In genomic region chr17:71636786-71637185, GRCm38 (mm10) we compare ENCODE assay signal across 24 mouse cellular contexts. TPM values are rescaled to one million over a fixed set of nuclear protein-coding genes. Genes with fewer than 3 reads are reported as not detected.
DNase-seq lines count a peak whose midpoint lies in the region; ATAC-seq and TF ChIP-seq lines count a peak whose summit lies in the region.
"Had no signal": no experiment of that assay in that cellular context is flagged by ENCODE, and none has a peak within 500 bp of the region (broad histone marks: within the 10 kb centered on the region; RNA-seq: fewer than 3 reads in every experiment).

No protein-coding gene starts in this region.

- H3ac ChIP-seq in myocyte (ENCODE audit: control insufficient read depth, insufficient read length), result no peak overlapping the region

- no peak overlapping the region for H3K27ac ChIP-seq in heart, embryonic 10.5 days

- no peaks in the 10 kb centered on the region for H3K4me1 ChIP-seq in heart, embryonic 10.5 days
- peaks cover 35% of the 10 kb centered on the region for H3K4me1 ChIP-seq in megakaryocyte, embryonic 14.5 days

- H3K4me2 ChIP-seq in myocyte (ENCODE audit: low read depth), result peak overlapping the region; percentile 12

- WGBS in heart, embryonic 10.5 days, result 88% methylated on average over 8 of the region's 8 CpGs

- peaks cover 11% of the 10 kb centered on the region for H3K79me2 ChIP-seq in myocyte (ENCODE audit: control insufficient read depth, insufficient read depth)

- intact Hi-C loops in heart, postnatal 36 days (cut with DNase I), result no loop called here

- ATAC-seq in megakaryocyte, adult 5-6 weeks (ENCODE audit: poor library complexity, severe bottlenecking), result no peak
- ATAC-seq: activated CD4-positive, CD25-positive, alpha-beta regulatory T cell, adult 4 months; CD4-positive, CD25-positive, alpha-beta regulatory T cell, adult 4 months; Patski had no signal

- H3K36me3 ChIP-seq in heart, embryonic 10.5 days, result peaks cover 96% of the 10 kb centered on the region
- peaks cover 95% of the 10 kb centered on the region for H3K36me3 ChIP-seq in megakaryocyte, embryonic 14.5 days (replicated peaks; ENCODE audit: low read length)
- H3K36me3 ChIP-seq in myocyte (ENCODE audit: control insufficient read depth, insufficient read depth), result peaks cover 54% of the 10 kb centered on the region

- no peaks in the 10 kb centered on the region for H3K27me3 ChIP-seq in heart, embryonic 10.5 days (ENCODE audit: insufficient read depth, poor library complexity, severe bottlenecking)
- H3K27me3 ChIP-seq in megakaryocyte, embryonic 14.5 days (replicated peaks), result no peaks in the 10 kb centered on the region
- no peaks in the 10 kb centered on the region for H3K27me3 ChIP-seq in myocyte (ENCODE audit: control insufficient read depth, insufficient read depth, insufficient read length)
- H3K27me3 ChIP-seq: CH12.LX, Patski had no signal

- TF ChIP-seq POLR2A in myocyte (IDR thresholded peaks at IDR 0.05; ENCODE audit: insufficient read length, low read depth), result no peak

- H3K4me3 ChIP-seq in heart, embryonic 10.5 days, result no peak overlapping the region
- peak overlapping the region; percentile 29 for H3K4me3 ChIP-seq in megakaryocyte, embryonic 14.5 days (replicated peaks)
- no peak overlapping the region for H3K4me3 ChIP-seq in myocyte

- peak; percentile 69 for DNase-seq in heart, adult 11 months
- DNase-seq in heart, postnatal 36 days, result no peak
- DNase-seq in heart, embryonic 10.5 days (ENCODE audit: low spot score), result peak; percentile 62
- no peak for DNase-seq in heart, adult 9 months (ENCODE audit: low spot score in 2 of 2)
- no peak for DNase-seq in layer of hippocampus, postnatal 36 days
- DNase-seq: adrenal gland, adult 2 months; adrenal gland, adult 8-10 months; adrenal gland, postnatal 10 days; adrenal gland, postnatal 14 days; adrenal gland, postnatal 25 days; adrenal gland, postnatal 36 days; B cell, adult 2 months; cerebellum, adult 11 months; cerebellum, adult 11-12 months had no signal

- no peaks in the 10 kb centered on the region for H3K9me3 ChIP-seq in heart, embryonic 10.5 days
- H3K9me3 ChIP-seq in megakaryocyte, embryonic 14.5 days, result no peaks in the 10 kb centered on the region
- H3K9me3 ChIP-seq: G1E had no signal

TF ChIP-seq in myocyte, 11 proteins besides CTCF, POLR2A, EP300 and RAD21:
- TF ChIP-seq MYOD1 (IDR thresholded peaks at IDR 0.05; ENCODE audit: control insufficient read depth in 1 of 3, insufficient read length in 2 of 3, low read depth in 2 of 3) (no peak), E2F4 (IDR thresholded peaks at IDR 0.05; ENCODE audit: insufficient read depth) (no peak), MAX (IDR thresholded peaks at IDR 0.05; ENCODE audit: low read depth) (no peak), USF1 (IDR thresholded peaks at IDR 0.05; ENCODE audit: low read depth) (no peak), REST (IDR thresholded peaks at IDR 0.05; ENCODE audit: insufficient read depth, insufficient read length) (no peak), TCF3 (IDR thresholded peaks at IDR 0.05; ENCODE audit: insufficient read length, low read depth) (no peak), MYOG (IDR thresholded peaks at IDR 0.05; ENCODE audit: control insufficient read depth in 1 of 3, insufficient read depth in 1 of 3, insufficient read length in 2 of 3, low read depth in 2 of 3) (no peak), POLR2AphosphoS2 (IDR thresholded peaks at IDR 0.05; ENCODE audit: insufficient read length, low read depth) (no peak), TCF12 (IDR thresholded peaks at IDR 0.05; ENCODE audit: insufficient read depth, poor library complexity, severe bottlenecking) (no peak), CEBPB (IDR thresholded peaks at IDR 0.05; ENCODE audit: insufficient read depth, poor library complexity, severe bottlenecking) (no peak), SRF (IDR thresholded peaks at IDR 0.05; ENCODE audit: control insufficient read depth, insufficient read length, low read depth) (no peak)

RNA-seq across cellular contexts. Expression of gene Wdr43, which starts 21.1 kb away (rescaled TPM):
- total RNA-seq in heart, postnatal 36 days (2021), result 10 to 100 TPM; 21.0 to 22.1 TPM
- 75.5 and 91.9 TPM in 2 replicates for polyA plus RNA-seq in heart, embryonic 10.5 days (2016; fragmentation: Nextera tagmentation; extraction: Ambion mirVana)
- polyA plus RNA-seq in megakaryocyte, embryonic 14.5 days (2012; ENCODE audit: insufficient read depth, low replicate concordance), result 2.2 and 15.4 TPM in 2 replicates
- 25.9 and 29.4 TPM in 2 replicates for total RNA-seq in megakaryocyte, adult 5-6 weeks (2015)
- 75.9 and 89.8 TPM in 2 replicates for total RNA-seq in megakaryocyte, adult 5-6 weeks (2017)
- polyA plus RNA-seq in myocyte (2012; fragmentation: generic; extraction: Trizol), result 24.1 TPM
- total RNA-seq in layer of hippocampus, postnatal 36 days (2021), result 10 to 100 TPM; 24.4 to 27.1 TPM

RNA-seq across cellular contexts. Expression of gene Togaram2, which starts 36.3 kb away (rescaled TPM):
- 1 to 10 TPM; 3.9 to 5.9 TPM for total RNA-seq in heart, postnatal 36 days (2021)
- 1.9 and 3.6 TPM in 2 replicates for polyA plus RNA-seq in heart, embryonic 10.5 days (2016; fragmentation: Nextera tagmentation; extraction: Ambion mirVana)
- not detected in 2 replicates for polyA plus RNA-seq in megakaryocyte, embryonic 14.5 days (2012; ENCODE audit: insufficient read depth, low replicate concordance)
- not detected in 2 replicates for total RNA-seq in megakaryocyte, adult 5-6 weeks (2015)
- total RNA-seq in megakaryocyte, adult 5-6 weeks (2017), result not detected in 2 replicates
- 0.31 TPM for polyA plus RNA-seq in myocyte (2012; fragmentation: generic; extraction: Trizol)
- 1 to 10 TPM; 1.0 to 1.6 TPM for total RNA-seq in layer of hippocampus, postnatal 36 days (2021)
- total RNA-seq: adrenal gland, postnatal 14 days; adrenal gland, postnatal 36 days; MEL had no signal
- polyA plus RNA-seq: activated CD4-positive, CD25-positive, alpha-beta regulatory T cell, adult 4 months; adrenal gland, adult 2 months; C2C12; CD4-positive, CD25-positive, alpha-beta regulatory T cell, adult 4 months; G1E had no signal

Comparison
In these comparisons a context has a peak if more than half of its experiments do, and no peak if none do; other contexts are left out.
1. DNase-seq: peak in heart, adult 11 months (single experiment) and heart, embryonic 10.5 days (single experiment); none in heart, postnatal 36 days (0 of 2), heart, adult 9 months (0 of 2) and layer of hippocampus, postnatal 36 days (0 of 2).